Mouse (Mus musculus) skeletal muscle tissue, postnatal 0 days (tissue): ENCODE data around the gene Cetn3. TPM values are rescaled to one million over a fixed set of nuclear protein-coding genes. Genes with fewer than 3 reads are reported as not detected.

ENCODE experiments used
- polyA plus RNA-seq: library from polyadenylated mRNA; unstranded; fragments of >200 nt; fragmentation: Nextera tagmentation; extraction: Ambion mirVana; gene quantifications from 2 replicates; pipeline ENCODE4 v1.2.1, GENCODE M21; 2015

Cetn3 gene
- polyA plus RNA-seq: 139 and 161 TPM in 2 replicates

DNA sequence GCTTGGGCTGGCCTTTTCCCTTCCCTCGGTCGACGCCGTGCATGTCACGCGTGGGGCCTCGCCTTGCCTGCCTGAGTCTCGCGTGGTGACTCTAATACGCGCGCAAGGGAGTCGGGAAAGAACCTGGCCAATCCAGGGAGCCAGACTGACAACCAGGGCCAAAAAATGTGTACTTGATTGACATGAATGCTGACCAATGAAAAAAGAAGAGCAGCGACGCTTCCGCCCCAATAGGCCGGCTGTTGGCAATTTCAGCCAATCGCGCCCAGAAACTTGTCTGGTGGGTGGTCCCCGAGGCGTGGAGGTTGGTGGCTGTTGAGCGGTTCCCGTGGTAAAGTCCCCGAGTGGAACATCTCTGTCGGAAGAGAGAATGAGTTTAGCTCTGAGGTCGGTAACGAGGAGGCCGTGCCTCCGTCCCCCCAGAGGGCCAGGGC is at the start of gene Cetn3:
Gene Cetn3, plus strand, starts transcription at position 107 of the 434 bp plus-strand sequence.

Other genes with a start within 250 kb of the Cetn3 start
- 0.23 and 0.50 TPM in 2 replicates for gene Adgrv1, start 149.9 kb upstream of the Cetn3 start, polyA plus RNA-seq
- 12.5 and 12.9 TPM in 2 replicates for gene Lysmd3, start 125.4 kb upstream of the Cetn3 start, polyA plus RNA-seq
- 0.95 and 2.5 TPM in 2 replicates for gene Polr3g, start 72.1 kb upstream of the Cetn3 start, polyA plus RNA-seq
- 2.1 and 3.4 TPM in 2 replicates for gene Mblac2, start 71.7 kb upstream of the Cetn3 start, polyA plus RNA-seq